Mouse (Mus musculus): ENCODE results near the gene Phtf2. TPM values are rescaled to one million over a fixed set of nuclear protein-coding genes. Genes with fewer than 3 reads are reported as not detected.
"Not testable (repeated sequence)": the region's sequence is repeated elsewhere in the genome, so short reads cannot be mapped to it uniquely, and the experiment has no call there.

The Phtf2 gene
- polyA plus RNA-seq, 1 experiment: 11.5 TPM

GRCm38 (mm10) chr5:20865193-20865755 is 16.6 kb downstream of the Phtf2 start:
- no peak for DNase-seq (ENCODE audit: extremely low spot score in 1 of 2, low spot score in 1 of 2)

GRCm38 (mm10) chr5:20864216-20864969 is 17.5 kb downstream of the Phtf2 start:
- no peak for DNase-seq (ENCODE audit: extremely low spot score in 1 of 2, low spot score in 1 of 2)

GRCm38 (mm10) chr5:20861901-20862300 is 20.0 kb downstream of the Phtf2 start:
- DNase-seq (ENCODE audit: extremely low spot score in 1 of 2, low spot score in 1 of 2): no peak

GRCm38 (mm10) chr5:20860565-20860964 is 21.4 kb downstream of the Phtf2 start:
- DNase-seq (ENCODE audit: extremely low spot score in 1 of 2, low spot score in 1 of 2): no peak

GRCm38 (mm10) chr5:20858404-20858803 is 23.5 kb downstream of the Phtf2 start:
- DNase-seq (ENCODE audit: extremely low spot score in 1 of 2, low spot score in 1 of 2): no peak

- no peak for DNase-seq (ENCODE audit: extremely low spot score in 1 of 2, low spot score in 1 of 2)
Observed at GRCm38 (mm10) chr5:20855066-20855465, 26.9 kb downstream of the Phtf2 start.

GRCm38 (mm10) chr5:20847010-20847409 is 34.9 kb downstream of the Phtf2 start:
- DNase-seq (ENCODE audit: extremely low spot score in 1 of 2, low spot score in 1 of 2): no peak

- DNase-seq (ENCODE audit: extremely low spot score in 1 of 2, low spot score in 1 of 2): peak in 1 of 2 experiments; percentile 22
Observed at GRCm38 (mm10) chr5:20843816-20844215, 38.1 kb downstream of the Phtf2 start.

GRCm38 (mm10) chr5:20843405-20843804 is 38.5 kb downstream of the Phtf2 start:
- no peak for DNase-seq (ENCODE audit: extremely low spot score in 1 of 2, low spot score in 1 of 2)

GRCm38 (mm10) chr5:20837082-20837481 is 44.8 kb downstream of the Phtf2 start:
- DNase-seq (ENCODE audit: extremely low spot score in 1 of 2, low spot score in 1 of 2): no peak

- DNase-seq (ENCODE audit: extremely low spot score in 1 of 2, low spot score in 1 of 2): no peak
Observed at GRCm38 (mm10) chr5:20834399-20834798, 47.5 kb downstream of the Phtf2 start.

GRCm38 (mm10) chr5:20831433-20831832 is 50.5 kb downstream of the Phtf2 start:
- no peak for DNase-seq (ENCODE audit: extremely low spot score in 1 of 2, low spot score in 1 of 2)

- DNase-seq (ENCODE audit: extremely low spot score in 1 of 2, low spot score in 1 of 2): no peak
Observed at GRCm38 (mm10) chr5:20830717-20831116, 51.2 kb downstream of the Phtf2 start.

GRCm38 (mm10) chr5:20821647-20822046 is 60.3 kb downstream of the Phtf2 start:
- DNase-seq (ENCODE audit: extremely low spot score in 1 of 2, low spot score in 1 of 2): no peak

GRCm38 (mm10) chr5:20821122-20821521 is 60.8 kb downstream of the Phtf2 start:
- no peak for DNase-seq (ENCODE audit: extremely low spot score in 1 of 2, low spot score in 1 of 2)

- DNase-seq (ENCODE audit: extremely low spot score in 1 of 2, low spot score in 1 of 2): no peak
Observed at GRCm38 (mm10) chr5:20815094-20815493, 66.8 kb downstream of the Phtf2 start.

GRCm38 (mm10) chr5:20810449-20810848 is 71.5 kb downstream of the Phtf2 start:
- no peak for DNase-seq (ENCODE audit: extremely low spot score in 1 of 2, low spot score in 1 of 2)

GRCm38 (mm10) chr5:20795932-20796331 is 86.0 kb downstream of the Phtf2 start:
- DNase-seq (ENCODE audit: extremely low spot score in 1 of 2, low spot score in 1 of 2): no peak

- peak in 1 of 2 experiments; percentile 13 for DNase-seq (ENCODE audit: extremely low spot score in 1 of 2, low spot score in 1 of 2)
Observed at GRCm38 (mm10) chr5:20791793-20792554, 90.0 kb downstream of the Phtf2 start.

- DNase-seq (ENCODE audit: extremely low spot score in 1 of 2, low spot score in 1 of 2): not testable (repeated sequence)
Observed at GRCm38 (mm10) chr5:20786471-20786870, 95.5 kb downstream of the Phtf2 start.

GRCm38 (mm10) chr5:20781116-20781515 is 100.8 kb downstream of the Phtf2 start:
- DNase-seq (ENCODE audit: extremely low spot score in 1 of 2, low spot score in 1 of 2): no peak

Measured in frontal cortex, adult 2 months (tissue).